Mouse (Mus musculus) heart, postnatal 0 days (tissue): ENCODE measurements around the gene Slc30a10. TPM values are rescaled to one million over a fixed set of nuclear protein-coding genes. Genes with fewer than 3 reads are reported as not detected.
A peak's percentile ranks its signal among the peaks of the same experiment; 100 is the strongest.

Experiments
- ATAC-seq: fragments of 200-750 bp; cut with Nextera tagmentation; 2 replicates; pipeline ENCODE4 v1.8.0; 2017; ENCODE audit warnings: low read depth, moderate number of reproducible peaks, moderate library complexity; ENCODE audit not compliant: insufficient read depth
- DNase-seq: peaks from one replicate; pipeline ENCODE4 v3.0.0-alpha.2; 2016; ENCODE audit warnings: low spot score
- H3K27ac ChIP-seq: fragments of 300-500 bp; sonication (generic); 2 replicates; pipeline ENCODE4 v1.5.1; 2014; ENCODE audit warnings: low read depth, mild to moderate bottlenecking
- H3K27me3 ChIP-seq: fragments of 300-500 bp; sonication (generic); 2 replicates; pipeline ENCODE4 v1.6.1; 2014; ENCODE audit warnings: low read length, mixed read lengths; ENCODE audit not compliant: control insufficient read depth, insufficient read depth
- H3K36me3 ChIP-seq: fragments of 300-500 bp; sonication (generic); replicated peaks from 2 replicates; pipeline ENCODE4 v1.6.1; 2014; ENCODE audit warnings: low read length, mixed read lengths; ENCODE audit not compliant: control insufficient read depth, insufficient read depth
- H3K4me1 ChIP-seq: fragments of 300-500 bp; sonication (generic); 2 replicates; pipeline ENCODE4 v1.6.1; 2014; ENCODE audit warnings: antibody characterized with exemption; ENCODE audit not compliant: control insufficient read depth, insufficient read depth
- H3K4me2 ChIP-seq: fragments of 300-500 bp; sonication (generic); 2 replicates; pipeline ENCODE4 v1.6.1; 2014; ENCODE audit warnings: low read depth, mild to moderate bottlenecking, low read length, moderate library complexity
- H3K4me3 ChIP-seq: fragments of 300-500 bp; sonication (generic); 2 replicates; pipeline ENCODE4 v1.5.1; 2014; ENCODE audit warnings: low read depth, low read length
- H3K9ac ChIP-seq: fragments of 300-500 bp; sonication (generic); replicated peaks from 2 replicates; pipeline ENCODE4 v1.6.1; 2014; ENCODE audit warnings: low read depth, low read length, mixed read lengths
- H3K9me3 ChIP-seq: fragments of 300-500 bp; sonication (generic); replicated peaks from 2 replicates; pipeline ENCODE4 v1.6.1; 2016; ENCODE audit warnings: low read length; ENCODE audit not compliant: control insufficient read depth
- CTCF ChIP-seq: IDR thresholded peaks from 2 replicates; pipeline ENCODE4 v1.5.1; 2016; ENCODE audit warnings: antibody characterized with exemption, control low read depth, low read depth
- EP300 ChIP-seq: IDR thresholded peaks from 2 replicates; pipeline ENCODE4 v1.6.1; 2016; ENCODE audit warnings: antibody characterized with exemption, low read depth
- WGBS: fragments of 180-500 bp; shearing (Covaris S2); extraction: QIAGEN DNeasy Blood & Tissue Kit; methylation state at CpG from one replicate; pipeline ENCODE4 v1.1.7; 2014; 5-methylcytosine and 5-hydroxymethylcytosine counted together
- polyA plus RNA-seq: library from polyadenylated mRNA; unstranded; fragments of >200 nt; fragmentation: Nextera tagmentation; extraction: Ambion mirVana; gene quantifications from 2 replicates; pipeline ENCODE4 v1.2.1, GENCODE M21; 2015
- total RNA-seq: library from RNA; depleted of rRNA; stranded (reverse); fragments of >200 nt; gene quantifications from 2 replicates; pipeline ENCODE4 v1.2.3, GENCODE M21; 2014; ENCODE audit warnings: low replicate concordance

Slc30a10 gene
- total and polyA plus RNA-seq, 2 experiments from 2014 or later = 0.01 TPM; not detected in 1

DNA sequence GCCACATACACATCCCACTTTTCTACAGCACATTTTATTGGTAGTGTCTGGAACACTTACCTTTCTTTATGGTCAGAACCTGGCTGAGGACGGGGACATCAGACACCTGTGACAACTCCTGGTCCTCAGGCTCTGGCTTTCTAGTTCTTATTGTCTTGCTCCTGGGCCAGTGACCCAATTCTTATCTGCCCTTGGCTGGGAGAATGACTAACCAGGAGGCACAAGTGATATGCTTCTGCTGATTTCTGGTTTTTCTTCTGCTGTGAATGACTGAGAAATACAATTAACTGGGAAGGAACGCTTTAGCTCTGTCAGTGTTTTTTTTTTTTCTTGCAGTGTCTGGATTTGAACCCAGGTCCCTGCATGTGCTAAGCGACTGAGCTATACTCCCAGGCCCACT lies 3.2 kb upstream of the Slc30a10 start:
- H3K27ac ChIP-seq = no peak overlapping the region
- DNase-seq (no peak), ATAC-seq (no peak)
- WGBS = 80% methylated on average over 3 of the region's 3 CpGs
- TF ChIP-seq CTCF (no peak), EP300 (no peak)
- H3K36me3 ChIP-seq = no peaks in the 10 kb centered on the region
- no peaks in the 10 kb centered on the region for H3K9me3 ChIP-seq
- no peak overlapping the region for H3K4me3 ChIP-seq
- H3K9ac ChIP-seq = no peak overlapping the region
- H3K4me2 ChIP-seq = no peak overlapping the region
- peaks cover 36% of the 10 kb centered on the region for H3K27me3 ChIP-seq
- H3K4me1 ChIP-seq = peaks cover 9% of the 10 kb centered on the region

DNA sequence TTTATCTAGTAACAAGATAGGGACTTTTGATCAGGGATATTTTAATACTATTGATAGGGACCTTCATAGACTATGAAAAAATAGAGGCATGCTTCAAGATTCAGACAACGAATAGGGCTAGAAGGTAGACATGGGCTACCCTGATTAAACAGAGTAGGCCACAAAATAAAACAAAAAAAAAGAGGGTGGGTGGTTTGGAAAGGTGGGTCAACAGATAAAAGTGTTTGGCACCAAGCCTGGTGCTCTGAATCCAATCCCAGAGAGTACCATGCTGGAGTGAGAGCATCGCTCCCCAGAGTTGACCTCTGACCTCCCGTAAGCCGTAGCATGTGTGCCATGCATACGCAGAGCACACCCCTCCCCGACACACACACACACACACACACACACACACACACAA lies 2.2 kb upstream of the Slc30a10 start:
- no peaks in the 10 kb centered on the region for H3K36me3 ChIP-seq

DNA sequence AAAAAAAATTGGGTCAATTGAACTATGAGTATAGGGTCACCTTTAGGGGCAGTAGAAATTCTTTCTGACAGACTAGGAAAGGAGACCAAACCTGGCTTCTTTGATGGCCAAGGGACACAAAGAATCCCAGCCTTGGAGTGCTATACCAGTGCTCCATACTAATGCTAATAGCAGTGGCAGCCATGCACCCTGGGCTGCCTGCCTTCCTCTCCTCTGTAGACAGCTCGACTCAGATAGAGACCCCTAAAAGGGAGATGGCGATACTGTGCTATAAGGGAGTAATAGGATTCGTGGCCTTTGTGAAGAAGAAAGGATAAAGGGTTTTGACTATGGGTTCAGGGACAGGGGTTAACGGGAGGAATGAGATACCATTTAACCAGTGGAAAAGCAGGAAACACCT lies 504 bp upstream of the Slc30a10 start:
- ATAC-seq (no peak), DNase-seq (no peak)
- Histone ChIP-seq H3K9ac (no peak overlapping the region), H3K4me1 (peaks cover 9% of the 10 kb centered on the region), H3K4me2 (0 out of 2 replicates have a peak overlapping the region, but pooled peaks have one; percentile 71), H3K4me3 (no peak overlapping the region; the same call in 1 of the 2 replicates), H3K36me3 (no peaks in the 10 kb centered on the region), H3K27me3 (peaks cover 45% of the 10 kb centered on the region), H3K9me3 (no peaks in the 10 kb centered on the region), H3K27ac (no peak overlapping the region)
- TF ChIP-seq EP300 (no peak), CTCF (no peak)
- 50% methylated on average over 4 of the region's 4 CpGs for WGBS

More for the DNA sequence above, 2.2 kb upstream of the Slc30a10 start:
- TF ChIP-seq CTCF = no peak
- no peak for TF ChIP-seq EP300
- 89% methylated on average over 6 of the region's 6 CpGs for whole genome bisulfite sequencing
- Histone ChIP-seq H3K27ac (no peak overlapping the region), H3K9ac (no peak overlapping the region), H3K4me3 (no peak overlapping the region), H3K9me3 (no peaks in the 10 kb centered on the region), H3K4me1 (peaks cover 9% of the 10 kb centered on the region), H3K4me2 (no peak overlapping the region), H3K27me3 (peaks cover 45% of the 10 kb centered on the region)
- DNase-seq (no peak), ATAC-seq (no peak)

DNA sequence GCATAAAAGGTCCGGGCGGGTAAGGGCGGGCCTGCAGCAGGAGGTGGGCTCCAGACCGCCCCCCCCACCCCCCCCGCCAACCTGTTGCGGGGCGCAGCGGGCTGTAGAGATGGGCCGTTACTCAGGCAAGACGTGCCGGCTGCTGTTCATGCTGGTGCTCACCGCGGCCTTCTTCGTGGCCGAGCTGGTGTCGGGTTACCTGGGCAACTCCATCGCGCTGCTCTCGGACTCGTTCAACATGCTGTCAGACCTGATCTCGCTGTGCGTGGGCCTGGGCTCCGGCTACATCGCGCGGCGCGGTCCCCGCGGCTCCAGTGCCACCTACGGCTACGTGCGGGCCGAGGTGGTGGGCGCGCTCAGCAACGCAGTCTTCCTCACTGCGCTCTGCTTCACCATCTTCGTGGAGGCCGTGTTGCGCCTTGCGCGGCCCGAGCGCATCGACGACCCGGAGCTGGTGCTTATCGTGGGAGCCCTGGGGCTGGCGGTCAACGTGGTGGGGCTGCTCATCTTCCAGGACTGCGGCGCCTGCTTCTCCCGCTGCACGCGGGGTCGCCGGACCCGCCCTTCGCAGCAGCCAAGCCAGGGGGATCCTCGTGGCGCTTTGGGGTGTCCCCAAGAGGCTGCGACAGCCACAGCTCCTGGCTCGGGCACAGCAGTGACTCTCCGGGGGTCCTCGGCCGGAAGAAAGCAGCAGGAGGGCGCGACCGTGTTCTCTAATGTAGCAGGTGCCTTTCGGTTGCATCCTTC lies 480 bp downstream of the Slc30a10 start:
- TF ChIP-seq CTCF (no peak), EP300 (no peak)
- under 1% methylated on average over 70 of the region's 71 CpGs for WGBS
- no peak for DNase-seq
- peak; percentile 36; the same call in 1 of the 2 replicates for ATAC-seq
- H3K4me3 ChIP-seq = peak overlapping the region; percentile 46
- H3K9ac ChIP-seq = no peak overlapping the region
- H3K27me3 ChIP-seq = peaks cover 45% of the 10 kb centered on the region
- H3K4me1 ChIP-seq = peaks cover 9% of the 10 kb centered on the region
- H3K36me3 ChIP-seq = no peaks in the 10 kb centered on the region
- no peaks in the 10 kb centered on the region for H3K9me3 ChIP-seq
- H3K27ac ChIP-seq = no peak overlapping the region
- H3K4me2 ChIP-seq = peak overlapping the region; percentile 71

DNA sequence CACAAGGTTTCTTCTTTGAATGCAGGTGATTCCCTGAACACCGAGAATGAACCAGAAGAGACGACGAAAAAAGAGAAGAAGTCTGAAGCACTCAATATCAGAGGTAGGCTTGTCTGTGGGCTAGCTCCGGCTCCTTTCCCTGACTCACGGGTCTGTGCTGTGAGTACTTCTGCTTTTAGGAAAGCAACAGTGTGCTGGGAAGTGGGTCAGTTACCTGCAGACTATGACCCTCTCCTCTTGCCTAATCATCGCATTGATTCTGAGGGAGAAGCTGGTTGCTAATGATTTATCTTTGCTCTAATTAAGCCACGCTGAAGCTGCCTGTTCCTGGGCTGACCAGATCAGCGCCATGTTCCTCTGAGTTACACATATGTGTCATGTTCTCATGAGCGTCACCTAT lies 1.7 kb downstream of the Slc30a10 start:
- no peaks in the 10 kb centered on the region for H3K9me3 ChIP-seq
- H3K36me3 ChIP-seq = no peaks in the 10 kb centered on the region
- H3K9ac ChIP-seq = no peak overlapping the region
- H3K4me1 ChIP-seq = peaks cover 9% of the 10 kb centered on the region
- 80% methylated on average over 9 of the region's 9 CpGs for WGBS
- peaks cover 45% of the 10 kb centered on the region for H3K27me3 ChIP-seq
- H3K4me2 ChIP-seq = no peak overlapping the region
- DNase-seq = no peak
- no peak for ATAC-seq
- TF ChIP-seq CTCF (no peak), EP300 (no peak)
- no peak overlapping the region for H3K4me3 ChIP-seq
- no peak overlapping the region for H3K27ac ChIP-seq

DNA sequence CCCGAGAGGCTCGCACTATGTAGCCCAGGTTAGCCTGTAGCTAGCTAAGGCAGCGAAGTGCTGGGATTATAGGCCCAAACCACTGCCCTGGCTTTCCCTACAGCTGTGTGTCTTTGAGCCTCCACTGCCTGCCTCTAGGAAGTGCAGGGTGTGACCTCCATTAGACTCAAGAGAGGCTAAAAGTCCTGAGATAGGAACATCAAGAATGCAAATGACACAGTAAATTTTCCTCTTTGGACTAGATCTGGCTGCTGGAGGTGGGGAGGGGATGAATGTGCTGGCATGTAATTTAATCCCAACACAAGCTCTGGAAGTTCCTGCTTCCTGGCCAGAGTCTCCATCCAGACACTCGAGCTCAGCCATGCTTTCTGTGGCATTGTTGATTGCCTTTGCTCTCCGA lies 5.4 kb downstream of the Slc30a10 start:
- Histone ChIP-seq H3K4me1 (peaks cover 5% of the 10 kb centered on the region; the same call in 1 of the 2 replicates), H3K36me3 (no peaks in the 10 kb centered on the region), H3K4me3 (no peak overlapping the region), H3K27me3 (peaks cover 26% of the 10 kb centered on the region), H3K4me2 (no peak overlapping the region), H3K27ac (no peak overlapping the region), H3K9me3 (no peaks in the 10 kb centered on the region), H3K9ac (no peak overlapping the region)
- WGBS = 78% methylated on average over 5 of the region's 5 CpGs
- TF ChIP-seq EP300 (no peak), CTCF (no peak)
- ATAC-seq = no peak
- DNase-seq = no peak
